In the genomic region with DNA sequence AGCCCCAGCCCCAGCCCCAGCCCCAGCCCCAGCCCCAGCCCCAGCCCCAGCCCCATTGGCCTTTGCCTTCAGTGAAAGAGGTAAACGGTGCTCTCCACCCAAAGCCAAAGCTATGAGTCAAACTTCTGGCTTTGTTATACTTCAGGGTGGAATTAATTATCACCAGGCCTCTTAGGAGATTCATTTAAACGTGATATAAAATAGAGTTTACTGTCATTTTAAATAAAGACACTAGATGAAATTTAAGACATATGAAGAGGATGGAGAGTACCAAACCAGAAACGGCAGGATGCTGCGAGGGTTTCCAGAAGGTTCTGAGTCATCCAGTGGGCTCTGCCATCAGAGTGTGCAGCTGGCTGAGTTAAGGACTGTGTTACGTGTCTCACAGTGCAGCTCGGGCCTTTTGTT, we compare ENCODE assay signal across 13 mouse cellular contexts.
DNase-seq lines count a peak whose midpoint lies in the region; ATAC-seq lines count a peak whose summit lies in the region.
"Had no signal": no experiment of that assay in that cellular context is flagged by ENCODE, and none has a peak within 500 bp of the region (broad histone marks: within the 10 kb centered on the region; RNA-seq: fewer than 3 reads in every experiment).

No protein-coding gene starts in this region.

- no peak overlapping the region for H3K4me2 ChIP-seq in limb, embryonic 11.5 days (ENCODE audit: low read depth, severe bottlenecking)
- H3K4me2 ChIP-seq in intestine, embryonic 15.5 days (replicated peaks) = no peak overlapping the region

- 41% methylated on average over 6 of the region's 6 CpGs for WGBS in limb, embryonic 11.5 days
- WGBS in limb, embryonic 10.5 days = 52% methylated on average over 6 of the region's 6 CpGs
- 18% methylated on average over 6 of the region's 6 CpGs for WGBS in intestine, embryonic 15.5 days

- H3K4me1 ChIP-seq in limb, embryonic 11.5 days (ENCODE audit: control insufficient read depth, insufficient read depth, low read length) = no peaks in the 10 kb centered on the region
- H3K4me1 ChIP-seq in limb, embryonic 10.5 days = peaks cover 22% of the 10 kb centered on the region
- H3K4me1 ChIP-seq in intestine, embryonic 15.5 days (replicated peaks) = 0 out of 2 replicates have a peak, but pooled peaks cover 6% of the 10 kb centered on the region

- no peak overlapping the region for H3K4me3 ChIP-seq in limb, embryonic 11.5 days (ENCODE audit: low read depth, low read length)
- H3K4me3 ChIP-seq in limb, embryonic 10.5 days = no peak overlapping the region
- H3K4me3 ChIP-seq in intestine, embryonic 15.5 days (replicated peaks) = no peak overlapping the region
- H3K4me3 ChIP-seq: erythroblast, embryonic 14.5 days had no signal

- H3K36me3 ChIP-seq in limb, embryonic 11.5 days (ENCODE audit: control insufficient read depth, insufficient read depth, low read length) = no peaks in the 10 kb centered on the region
- H3K36me3 ChIP-seq in limb, embryonic 10.5 days = no peaks in the 10 kb centered on the region
- no peaks in the 10 kb centered on the region for H3K36me3 ChIP-seq in intestine, embryonic 15.5 days

- no peaks in the 10 kb centered on the region for H3K9me3 ChIP-seq in limb, embryonic 11.5 days (ENCODE audit: control insufficient read depth, low read length)
- no peaks in the 10 kb centered on the region for H3K9me3 ChIP-seq in limb, embryonic 10.5 days (replicated peaks)
- H3K9me3 ChIP-seq in intestine, embryonic 15.5 days = no peaks in the 10 kb centered on the region

- H3K27ac ChIP-seq in limb, embryonic 11.5 days (replicated peaks; ENCODE audit: low read depth, low read length) = no peak overlapping the region
- no peak overlapping the region for H3K27ac ChIP-seq in limb, embryonic 10.5 days
- no peak overlapping the region for H3K27ac ChIP-seq in intestine, embryonic 15.5 days
- H3K27ac ChIP-seq: liver, embryonic 14.5 days had no signal

- ATAC-seq in frontal cortex, adult (ENCODE audit: low TSS enrichment) = peak; percentile 85; the same call in 1 of the 2 replicates
- ATAC-seq in limb, embryonic 11.5 days (ENCODE audit: insufficient number of reproducible peaks, low FRiP score, low TSS enrichment, low read depth) = 0 out of 2 replicates have a peak, but pooled peaks have one; percentile 54
- ATAC-seq in intestine, embryonic 15.5 days = peak; percentile 77
- no peak for ATAC-seq in inflammation-experienced regulatory T-cells, adult 6 months

- H3K27me3 ChIP-seq in limb, embryonic 11.5 days (ENCODE audit: control insufficient read depth, insufficient read depth, low read length) = no peaks in the 10 kb centered on the region
- no peaks in the 10 kb centered on the region for H3K27me3 ChIP-seq in limb, embryonic 10.5 days (ENCODE audit: low read depth, poor library complexity, severe bottlenecking)
- H3K27me3 ChIP-seq in intestine, embryonic 15.5 days (replicated peaks) = no peaks in the 10 kb centered on the region

- no peak for DNase-seq in frontal cortex, postnatal 10 days (ENCODE audit: low spot score in 2 of 2)
- no peak for DNase-seq in limb, embryonic 11.5 days (ENCODE audit: low spot score)
- no peak for DNase-seq in limb, embryonic 10.5 days (ENCODE audit: low spot score)
- DNase-seq in NIH3T3 (ENCODE audit: low read depth) = peak; percentile 86
- no peak for DNase-seq in thymus, postnatal 25 days
- DNase-seq: heart, adult 11 months; kidney, adult 9 months; thymus, postnatal 14 days had no signal

- no peak overlapping the region for H3K9ac ChIP-seq in limb, embryonic 11.5 days (ENCODE audit: low read length)
- no peak overlapping the region for H3K9ac ChIP-seq in intestine, embryonic 15.5 days
- H3K9ac ChIP-seq: liver, embryonic 14.5 days had no signal
